Mouse (Mus musculus) lung, embryonic 15.5 days (tissue): ENCODE measurements around the gene Wnt7a. TPM values are rescaled to one million over a fixed set of nuclear protein-coding genes. Genes with fewer than 3 reads are reported as not detected.

ENCODE experiments used
- ATAC-seq: fragments of 200-750 bp; cut with Nextera tagmentation; 2 replicates; pipeline ENCODE4 v1.8.0; 2017; ENCODE audit warnings: moderate number of reproducible peaks, borderline replicate concordance; ENCODE audit not compliant: low FRiP score, low TSS enrichment; ENCODE audit errors: extremely low read depth
- H3K27ac ChIP-seq: fragments of 300-500 bp; sonication (generic); 2 replicates; pipeline ENCODE4 v1.5.1; 2015; ENCODE audit warnings: moderate library complexity, mild to moderate bottlenecking, inconsistent platforms
- H3K27me3 ChIP-seq: fragments of 300-500 bp; sonication (generic); 2 replicates; pipeline ENCODE4 v1.6.1; 2015; ENCODE audit warnings: inconsistent platforms
- H3K36me3 ChIP-seq: fragments of 300-500 bp; sonication (generic); 2 replicates; pipeline ENCODE4 v1.6.1; 2015; ENCODE audit warnings: inconsistent platforms
- H3K4me1 ChIP-seq: fragments of 300-500 bp; sonication (generic); 2 replicates; pipeline ENCODE4 v1.6.1; 2015; ENCODE audit warnings: inconsistent platforms
- H3K4me2 ChIP-seq: fragments of 300-500 bp; sonication (generic); 2 replicates; pipeline ENCODE4 v1.6.1; 2015; ENCODE audit warnings: inconsistent platforms, mild to moderate bottlenecking, moderate library complexity
- H3K4me3 ChIP-seq: fragments of 300-500 bp; sonication (generic); 2 replicates; pipeline ENCODE4 v1.5.1; 2015; ENCODE audit warnings: mild to moderate bottlenecking, inconsistent platforms
- H3K9ac ChIP-seq: fragments of 300-500 bp; sonication (generic); 2 replicates; pipeline ENCODE4 v1.6.1; 2015; ENCODE audit warnings: inconsistent platforms
- H3K9me3 ChIP-seq: fragments of 300-500 bp; sonication (generic); 2 replicates; pipeline ENCODE4 v1.6.1; 2016; ENCODE audit warnings: inconsistent platforms
- WGBS: fragments of 180-500 bp; shearing (Covaris S2); methylation state at CpG from one replicate; pipeline ENCODE4 v1.1.7; 2015; 5-methylcytosine and 5-hydroxymethylcytosine counted together
- polyA plus RNA-seq: library from polyadenylated mRNA; unstranded; fragments of >200 nt; fragmentation: Nextera tagmentation; extraction: Ambion mirVana; gene quantifications from 2 replicates; pipeline ENCODE4 v1.2.1, GENCODE M21; 2015

Gene Wnt7a
- polyA plus RNA-seq, 1 experiment from 2014 or later: 1.8 TPM

- Histone ChIP-seq H3K4me2 (no peak overlapping the region), H3K36me3 (no peaks in the 10 kb centered on the region), H3K27me3 (peaks cover 68% of the 10 kb centered on the region), H3K9me3 (no peaks in the 10 kb centered on the region), H3K4me1 (peaks cover 6% of the 10 kb centered on the region; the same call in 1 of the 2 replicates), H3K9ac (no peak overlapping the region), H3K27ac (no peak overlapping the region), H3K4me3 (no peak overlapping the region)
- ATAC-seq: no peak
- WGBS: 1% methylated on average over 4 of the region's 4 CpGs
Observed at GRCm38 (mm10) chr6:91414890-91415289, 3.7 kb upstream of the Wnt7a start.

- Histone ChIP-seq H3K9me3 (no peaks in the 10 kb centered on the region), H3K36me3 (no peaks in the 10 kb centered on the region), H3K27ac (no peak overlapping the region), H3K4me1 (peaks cover 12% of the 10 kb centered on the region; the same call in 1 of the 2 replicates), H3K4me3 (peak overlapping the region; percentile 45), H3K9ac (peak overlapping the region; percentile 36), H3K27me3 (peaks cover 94% of the 10 kb centered on the region), H3K4me2 (peak overlapping the region; percentile 83)
- peak; percentile 23; the same call in 1 of the 2 replicates for ATAC-seq
- under 1% methylated on average over 31 of the region's 47 CpGs for WGBS
Observed at GRCm38 (mm10) chr6:91411369-91411981, 312 bp upstream of the Wnt7a start.

GRCm38 (mm10) chr6:91410168-91410780 is 889 bp downstream of the Wnt7a start:
- Histone ChIP-seq H3K4me1 (peaks cover 12% of the 10 kb centered on the region; the same call in 1 of the 2 replicates), H3K27ac (no peak overlapping the region), H3K4me2 (peak overlapping the region; percentile 83), H3K9me3 (no peaks in the 10 kb centered on the region), H3K36me3 (no peaks in the 10 kb centered on the region), H3K27me3 (peaks cover 83% of the 10 kb centered on the region), H3K4me3 (peak overlapping the region; percentile 45), H3K9ac (peak overlapping the region; percentile 36; the same call in 1 of the 2 replicates)
- ATAC-seq: no peak
- WGBS: 2% methylated on average over 26 of the region's 26 CpGs

GRCm38 (mm10) chr6:91409448-91410167 is 1.6 kb downstream of the Wnt7a start:
- under 1% methylated on average over 34 of the region's 34 CpGs for WGBS

GRCm38 (mm10) chr6:91408616-91409015 is 2.5 kb downstream of the Wnt7a start:
- Histone ChIP-seq H3K9me3 (no peaks in the 10 kb centered on the region), H3K27me3 (peaks cover 71% of the 10 kb centered on the region), H3K9ac (no peak overlapping the region), H3K4me2 (no peak overlapping the region), H3K27ac (no peak overlapping the region), H3K36me3 (no peaks in the 10 kb centered on the region), H3K4me3 (no peak overlapping the region), H3K4me1 (peaks cover 12% of the 10 kb centered on the region; the same call in 1 of the 2 replicates)
- no peak for ATAC-seq
- WGBS: 66% methylated on average over 13 of the region's 13 CpGs

More at GRCm38 (mm10) chr6:91409448-91410167, 1.6 kb downstream of the Wnt7a start:
- Histone ChIP-seq H3K27me3 (peaks cover 81% of the 10 kb centered on the region), H3K9me3 (no peaks in the 10 kb centered on the region), H3K4me2 (peak overlapping the region; percentile 83), H3K4me3 (peak overlapping the region; percentile 45), H3K36me3 (no peaks in the 10 kb centered on the region), H3K4me1 (peaks cover 12% of the 10 kb centered on the region; the same call in 1 of the 2 replicates), H3K9ac (no peak overlapping the region), H3K27ac (no peak overlapping the region)
- ATAC-seq: no peak

- WGBS: 46% methylated on average over 5 of the region's 5 CpGs
- no peak overlapping the region for H3K27ac ChIP-seq
- peaks cover 6% of the 10 kb centered on the region; the same call in 1 of the 2 replicates for H3K27me3 ChIP-seq
- no peak for ATAC-seq
- H3K36me3 ChIP-seq: no peaks in the 10 kb centered on the region
- no peaks in the 10 kb centered on the region for H3K9me3 ChIP-seq
- H3K4me2 ChIP-seq: no peak overlapping the region
- no peak overlapping the region for H3K4me3 ChIP-seq
- H3K9ac ChIP-seq: no peak overlapping the region
- no peaks in the 10 kb centered on the region for H3K4me1 ChIP-seq
Observed at GRCm38 (mm10) chr6:91401591-91401990, 9.6 kb downstream of the Wnt7a start.

GRCm38 (mm10) chr6:91400514-91400913 is 10.6 kb downstream of the Wnt7a start:
- 68% methylated on average over 12 of the region's 12 CpGs for WGBS
- no peak overlapping the region for H3K27ac ChIP-seq
- H3K4me1 ChIP-seq: no peaks in the 10 kb centered on the region
- no peak overlapping the region for H3K4me2 ChIP-seq
- H3K9me3 ChIP-seq: no peaks in the 10 kb centered on the region
- no peak overlapping the region for H3K9ac ChIP-seq
- H3K4me3 ChIP-seq: no peak overlapping the region
- H3K27me3 ChIP-seq: peaks cover 3% of the 10 kb centered on the region; the same call in 1 of the 2 replicates
- H3K36me3 ChIP-seq: no peaks in the 10 kb centered on the region
- ATAC-seq: no peak

- Histone ChIP-seq H3K36me3 (no peaks in the 10 kb centered on the region), H3K4me2 (no peak overlapping the region), H3K9me3 (no peaks in the 10 kb centered on the region), H3K27ac (no peak overlapping the region), H3K9ac (no peak overlapping the region), H3K27me3 (no peaks in the 10 kb centered on the region), H3K4me3 (no peak overlapping the region), H3K4me1 (peaks cover 8% of the 10 kb centered on the region; the same call in 1 of the 2 replicates)
- no peak for ATAC-seq
- WGBS: 79% methylated on average over 5 of the region's 5 CpGs
Observed at GRCm38 (mm10) chr6:91392475-91393174, 18.5 kb downstream of the Wnt7a start.

GRCm38 (mm10) chr6:91389141-91389540 is 22.0 kb downstream of the Wnt7a start:
- 47% methylated on average over 4 of the region's 4 CpGs for WGBS
- H3K4me3 ChIP-seq: no peak overlapping the region
- peak; percentile 89 for ATAC-seq
- H3K4me2 ChIP-seq: no peak overlapping the region
- H3K27ac ChIP-seq: peak overlapping the region; percentile 69
- no peaks in the 10 kb centered on the region for H3K27me3 ChIP-seq
- H3K9ac ChIP-seq: no peak overlapping the region
- H3K36me3 ChIP-seq: no peaks in the 10 kb centered on the region
- H3K4me1 ChIP-seq: peaks cover 8% of the 10 kb centered on the region; the same call in 1 of the 2 replicates
- H3K9me3 ChIP-seq: no peaks in the 10 kb centered on the region

- H3K4me2 ChIP-seq: no peak overlapping the region
- H3K27ac ChIP-seq: no peak overlapping the region
- H3K36me3 ChIP-seq: no peaks in the 10 kb centered on the region
- WGBS: 97% methylated on average over 2 of the region's 2 CpGs
- H3K4me1 ChIP-seq: peaks cover 9% of the 10 kb centered on the region; the same call in 1 of the 2 replicates
- no peaks in the 10 kb centered on the region for H3K27me3 ChIP-seq
- H3K4me3 ChIP-seq: no peak overlapping the region
- no peaks in the 10 kb centered on the region for H3K9me3 ChIP-seq
- H3K9ac ChIP-seq: no peak overlapping the region
- ATAC-seq: no peak
Observed at GRCm38 (mm10) chr6:91384415-91384814, 26.7 kb downstream of the Wnt7a start.

GRCm38 (mm10) chr6:91383871-91384270 is 27.3 kb downstream of the Wnt7a start:
- H3K4me1 ChIP-seq: peaks cover 7% of the 10 kb centered on the region; the same call in 1 of the 2 replicates
- H3K4me2 ChIP-seq: no peak overlapping the region
- no peak for ATAC-seq
- H3K9ac ChIP-seq: no peak overlapping the region
- H3K27me3 ChIP-seq: no peaks in the 10 kb centered on the region
- H3K36me3 ChIP-seq: no peaks in the 10 kb centered on the region
- H3K27ac ChIP-seq: no peak overlapping the region
- no peaks in the 10 kb centered on the region for H3K9me3 ChIP-seq
- 44% methylated on average over 2 of the region's 2 CpGs for WGBS
- no peak overlapping the region for H3K4me3 ChIP-seq
